Mouse (Mus musculus): ENCODE results near the gene Chp2.
"Not testable (repeated sequence)": the region's sequence is repeated elsewhere in the genome, so short reads cannot be mapped to it uniquely, and the experiment has no call there.

Gene Chp2

GRCm38 (mm10) chr7:122242744-122243143 is 23.4 kb downstream of the Chp2 start:
- not testable (repeated sequence) for DNase-seq (ENCODE audit: low spot score)

- no peak for DNase-seq (ENCODE audit: low spot score)
Measured at GRCm38 (mm10) chr7:122244166-122244565, 24.9 kb downstream of the Chp2 start.

GRCm38 (mm10) chr7:122244584-122244983 is 25.3 kb downstream of the Chp2 start:
- no peak for DNase-seq (ENCODE audit: low spot score)

- DNase-seq (ENCODE audit: low spot score), result no peak
Measured at GRCm38 (mm10) chr7:122245976-122246375, 26.7 kb downstream of the Chp2 start.

GRCm38 (mm10) chr7:122247254-122247864 is 28.1 kb downstream of the Chp2 start:
- no peak for DNase-seq (ENCODE audit: low spot score)

- no peak for DNase-seq (ENCODE audit: low spot score)
Measured at GRCm38 (mm10) chr7:122249321-122249821, 30.1 kb downstream of the Chp2 start.

- DNase-seq (ENCODE audit: low spot score), result peak; percentile 49
Measured at GRCm38 (mm10) chr7:122251197-122252011, 32.1 kb downstream of the Chp2 start.

- DNase-seq (ENCODE audit: low spot score), result no peak
Measured at GRCm38 (mm10) chr7:122256722-122257121, 37.4 kb downstream of the Chp2 start.

- DNase-seq (ENCODE audit: low spot score), result no peak
Measured at GRCm38 (mm10) chr7:122258521-122258920, 39.2 kb downstream of the Chp2 start.

- no peak for DNase-seq (ENCODE audit: low spot score)
Measured at GRCm38 (mm10) chr7:122260055-122260602, 40.8 kb downstream of the Chp2 start.

GRCm38 (mm10) chr7:122268983-122269486 is 49.7 kb downstream of the Chp2 start:
- DNase-seq (ENCODE audit: low spot score), result no peak

- no peak for DNase-seq (ENCODE audit: low spot score)
Measured at GRCm38 (mm10) chr7:122272334-122272733, 53.0 kb downstream of the Chp2 start.
